Mouse (Mus musculus): Measurements from ENCODE around the gene Gm47996. TPM values are rescaled to one million over a fixed set of nuclear protein-coding genes. Genes with fewer than 3 reads are reported as not detected.

The Gm47996 gene
- polyA plus RNA-seq, 1 experiment from 2014 or later = 0.15 TPM

- H3K4me3 ChIP-seq = no peak overlapping the region
- no peaks in the 10 kb centered on the region for H3K27me3 ChIP-seq
- H3K4me2 ChIP-seq = no peak overlapping the region
- peak overlapping the region; percentile 74 for H3K27ac ChIP-seq
- H3K9me3 ChIP-seq = no peaks in the 10 kb centered on the region
- H3K4me1 ChIP-seq = 0 out of 2 replicates have a peak, but pooled peaks cover 3% of the 10 kb centered on the region
- ATAC-seq (ENCODE audit: insufficient number of reproducible peaks, low FRiP score, low TSS enrichment, low read depth) = no peak
- WGBS = 62% methylated on average over 2 of the region's 2 CpGs
- H3K9ac ChIP-seq = no peak overlapping the region
- no peaks in the 10 kb centered on the region for H3K36me3 ChIP-seq
These were observed 25.6 kb downstream of the Gm47996 start for GRCm38 (mm10) chr1:151235574-151235973.

DNA sequence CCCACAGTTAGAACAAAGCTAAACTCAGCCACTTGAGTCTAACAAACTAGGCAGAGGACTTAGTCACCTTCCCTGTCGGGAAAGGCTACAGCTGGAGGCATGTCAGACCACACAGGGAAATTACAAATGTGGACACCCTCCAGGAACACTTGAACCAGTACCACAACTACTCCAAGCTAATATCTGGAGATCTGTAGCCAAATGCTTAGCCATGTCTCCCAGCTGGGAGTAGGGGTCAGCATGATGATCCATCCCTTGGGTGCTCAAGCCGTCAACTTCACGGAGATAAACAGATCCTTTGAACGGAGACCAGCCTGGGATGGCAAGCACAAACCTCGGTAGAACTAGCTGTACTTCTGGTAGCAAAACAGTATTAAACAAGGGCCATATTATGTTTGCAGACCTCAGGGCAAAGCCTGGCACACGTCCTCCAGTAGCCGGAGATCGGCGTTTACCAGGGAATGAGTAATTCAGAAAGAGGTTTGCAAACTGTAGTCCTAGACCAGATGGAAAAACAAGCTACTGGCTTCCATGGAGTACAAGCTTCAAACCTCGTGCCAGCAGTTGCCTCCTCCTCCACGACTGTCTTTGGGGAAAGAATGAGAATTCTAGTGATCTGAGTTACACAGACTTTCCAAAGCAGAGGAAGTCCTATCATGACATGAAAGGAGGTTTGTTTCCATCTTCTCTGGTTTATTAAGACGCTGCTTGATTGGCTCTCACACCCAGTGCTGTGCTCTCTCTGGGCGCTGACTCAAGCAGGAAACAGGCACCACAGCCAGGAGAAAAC, 26.4 kb downstream of the Gm47996 start:
- 55% methylated on average over 13 of the region's 13 CpGs for WGBS
- Histone ChIP-seq H3K36me3 (no peaks in the 10 kb centered on the region), H3K27ac (peak overlapping the region; percentile 74), H3K9ac (no peak overlapping the region), H3K4me2 (0 out of 2 replicates have a peak overlapping the region, but pooled peaks have one; percentile 2), H3K27me3 (no peaks in the 10 kb centered on the region), H3K4me1 (0 out of 2 replicates have a peak, but pooled peaks cover 3% of the 10 kb centered on the region), H3K4me3 (no peak overlapping the region), H3K9me3 (no peaks in the 10 kb centered on the region)
- no peak for ATAC-seq (ENCODE audit: insufficient number of reproducible peaks, low FRiP score, low TSS enrichment, low read depth)

- H3K36me3 ChIP-seq = no peaks in the 10 kb centered on the region
- WGBS = 10% methylated on average over 3 of the region's 3 CpGs
- H3K9ac ChIP-seq = no peak overlapping the region
- H3K4me2 ChIP-seq = no peak overlapping the region
- 0 out of 2 replicates have a peak, but pooled peaks cover 3% of the 10 kb centered on the region for H3K4me1 ChIP-seq
- H3K27me3 ChIP-seq = no peaks in the 10 kb centered on the region
- no peak for ATAC-seq (ENCODE audit: insufficient number of reproducible peaks, low FRiP score, low TSS enrichment, low read depth)
- H3K9me3 ChIP-seq = no peaks in the 10 kb centered on the region
- no peak overlapping the region for H3K27ac ChIP-seq
- H3K4me3 ChIP-seq = no peak overlapping the region
These were observed 27.8 kb downstream of the Gm47996 start for GRCm38 (mm10) chr1:151237780-151238179.

DNA sequence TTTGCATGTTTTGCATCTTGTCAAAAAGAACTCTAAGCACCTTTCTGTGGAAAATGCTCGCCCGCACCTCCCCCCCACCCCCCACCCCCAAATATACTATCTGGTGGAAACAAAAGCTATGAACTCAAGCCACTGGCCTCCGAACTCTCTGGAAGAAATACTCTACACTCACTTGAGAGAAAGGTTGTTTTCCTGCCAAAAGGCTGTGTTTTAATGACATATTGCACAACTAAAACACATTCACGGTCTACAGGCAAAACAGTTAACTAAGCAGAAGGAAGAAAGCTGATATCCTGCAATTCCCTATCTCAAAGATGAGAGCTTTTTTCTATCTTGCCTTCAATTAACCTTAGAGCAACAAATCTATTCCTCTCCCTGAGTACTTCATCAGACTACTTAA, 33.4 kb downstream of the Gm47996 start:
- ATAC-seq (ENCODE audit: insufficient number of reproducible peaks, low FRiP score, low TSS enrichment, low read depth) = no peak
- H3K36me3 ChIP-seq = no peaks in the 10 kb centered on the region
- H3K4me3 ChIP-seq = no peak overlapping the region
- 78% methylated on average over 4 of the region's 4 CpGs for WGBS
- no peak overlapping the region for H3K4me2 ChIP-seq
- no peaks in the 10 kb centered on the region for H3K4me1 ChIP-seq
- no peak overlapping the region for H3K9ac ChIP-seq
- H3K27me3 ChIP-seq = no peaks in the 10 kb centered on the region
- no peaks in the 10 kb centered on the region for H3K9me3 ChIP-seq
- no peak overlapping the region for H3K27ac ChIP-seq

DNA sequence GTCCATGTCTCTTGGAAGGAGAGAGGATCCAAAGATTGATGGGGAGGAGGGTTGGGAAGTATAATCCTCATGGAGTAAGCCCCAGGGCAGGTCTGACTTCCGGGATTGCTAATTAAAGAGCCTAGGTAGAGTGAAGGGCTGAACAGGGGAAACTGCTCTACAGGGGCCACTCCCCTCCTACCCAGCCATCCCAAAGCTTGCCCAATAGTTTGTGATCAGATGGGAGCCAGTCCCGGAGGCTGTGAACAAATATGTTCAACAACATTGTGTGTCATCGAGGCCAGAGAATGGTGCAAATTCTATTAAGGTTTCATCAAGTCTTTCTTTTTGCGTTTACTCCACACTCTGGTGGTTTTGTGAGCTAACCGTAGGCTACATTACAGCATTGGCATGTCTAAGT, 34.1 kb downstream of the Gm47996 start:
- WGBS = 84% methylated on average over 5 of the region's 5 CpGs
- Histone ChIP-seq H3K4me3 (no peak overlapping the region), H3K27ac (no peak overlapping the region), H3K4me2 (no peak overlapping the region), H3K9me3 (no peaks in the 10 kb centered on the region), H3K9ac (no peak overlapping the region), H3K36me3 (no peaks in the 10 kb centered on the region), H3K27me3 (no peaks in the 10 kb centered on the region), H3K4me1 (no peaks in the 10 kb centered on the region)
- ATAC-seq (ENCODE audit: insufficient number of reproducible peaks, low FRiP score, low TSS enrichment, low read depth) = no peak

DNA sequence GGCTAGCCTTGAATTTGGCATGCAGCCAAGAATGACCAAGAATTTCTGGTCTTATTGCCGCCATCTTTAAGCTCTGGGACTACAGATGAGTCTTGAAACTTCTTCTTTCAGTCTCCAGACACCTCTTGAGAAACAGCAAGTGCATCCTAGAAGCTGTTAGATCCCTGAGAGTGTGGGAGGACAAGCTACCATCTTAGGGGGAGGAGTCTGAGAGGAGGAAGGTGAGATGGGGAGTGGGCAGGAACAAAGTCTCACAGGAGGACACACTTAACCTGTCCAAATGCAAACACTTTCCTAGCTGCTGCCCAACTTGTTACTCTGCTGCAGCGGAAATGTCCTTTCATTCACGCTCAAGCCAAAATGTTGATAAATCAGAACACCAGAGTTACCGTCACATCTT, 34.8 kb downstream of the Gm47996 start:
- no peak overlapping the region for H3K4me3 ChIP-seq
- no peak overlapping the region for H3K27ac ChIP-seq
- no peaks in the 10 kb centered on the region for H3K36me3 ChIP-seq
- 92% methylated on average over 4 of the region's 4 CpGs for WGBS
- no peaks in the 10 kb centered on the region for H3K9me3 ChIP-seq
- H3K4me2 ChIP-seq = no peak overlapping the region
- H3K9ac ChIP-seq = no peak overlapping the region
- no peaks in the 10 kb centered on the region for H3K27me3 ChIP-seq
- no peaks in the 10 kb centered on the region for H3K4me1 ChIP-seq
- no peak for ATAC-seq (ENCODE audit: insufficient number of reproducible peaks, low FRiP score, low TSS enrichment, low read depth)

DNA sequence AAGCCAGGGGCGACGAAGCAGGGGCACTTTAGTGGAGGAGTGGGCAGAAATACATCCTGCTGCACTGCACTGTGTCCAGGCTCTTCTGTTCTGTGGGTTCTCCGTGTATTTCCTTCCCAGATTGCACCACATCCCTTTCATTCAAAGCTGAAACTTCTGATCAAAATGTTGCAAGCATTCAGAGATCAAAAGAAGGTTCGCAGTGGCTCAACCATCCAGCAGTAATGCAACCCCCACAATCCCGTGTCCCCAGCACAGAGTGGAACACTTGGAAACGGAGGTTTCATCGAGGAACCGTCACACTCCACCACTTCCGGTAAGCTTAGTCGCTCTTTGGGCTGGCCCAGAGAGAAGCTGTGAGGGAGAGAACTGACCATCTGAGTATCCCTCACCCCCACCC, 35.2 kb downstream of the Gm47996 start:
- no peak for ATAC-seq (ENCODE audit: insufficient number of reproducible peaks, low FRiP score, low TSS enrichment, low read depth)
- Histone ChIP-seq H3K4me2 (no peak overlapping the region), H3K27me3 (no peaks in the 10 kb centered on the region), H3K27ac (no peak overlapping the region), H3K36me3 (no peaks in the 10 kb centered on the region), H3K4me1 (no peaks in the 10 kb centered on the region), H3K9ac (no peak overlapping the region), H3K4me3 (no peak overlapping the region), H3K9me3 (no peaks in the 10 kb centered on the region)
- WGBS = 91% methylated on average over 10 of the region's 10 CpGs

GRCm38 (mm10) chr1:151245846-151246245, 35.9 kb downstream of the Gm47996 start:
- H3K27me3 ChIP-seq = no peaks in the 10 kb centered on the region
- 81% methylated on average over 2 of the region's 2 CpGs for WGBS

DNA sequence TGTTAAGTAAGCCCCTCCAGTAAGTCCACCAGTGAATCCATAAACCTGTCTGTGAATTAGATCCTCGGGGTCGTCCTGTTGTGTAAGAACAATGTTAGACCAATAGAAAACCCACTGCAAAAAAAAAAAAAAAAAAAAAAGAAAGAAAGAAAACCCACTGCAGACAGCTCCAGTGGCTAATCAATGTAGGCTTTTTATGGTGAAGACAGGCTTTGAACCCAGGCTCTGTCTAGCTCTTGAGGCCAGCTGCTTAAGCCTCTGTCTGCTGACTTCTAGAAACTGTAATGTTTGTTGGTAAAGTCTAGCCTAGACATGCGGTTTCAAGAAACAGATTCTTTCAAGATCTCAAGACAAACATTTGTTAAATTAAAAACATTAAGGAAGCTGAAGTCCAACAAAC, 40.2 kb downstream of the Gm47996 start:
- Histone ChIP-seq H3K4me3 (no peak overlapping the region), H3K27ac (no peak overlapping the region), H3K9ac (no peak overlapping the region), H3K9me3 (no peaks in the 10 kb centered on the region), H3K27me3 (no peaks in the 10 kb centered on the region), H3K36me3 (no peaks in the 10 kb centered on the region), H3K4me1 (0 out of 2 replicates have a peak, but pooled peaks cover 4% of the 10 kb centered on the region), H3K4me2 (no peak overlapping the region)
- ATAC-seq (ENCODE audit: insufficient number of reproducible peaks, low FRiP score, low TSS enrichment, low read depth) = no peak
- WGBS = 88% methylated on average over 3 of the region's 3 CpGs

More at GRCm38 (mm10) chr1:151245846-151246245, 35.9 kb downstream of the Gm47996 start:
- Histone ChIP-seq H3K4me3 (no peak overlapping the region), H3K36me3 (no peaks in the 10 kb centered on the region), H3K27ac (no peak overlapping the region), H3K9ac (no peak overlapping the region), H3K4me2 (no peak overlapping the region), H3K9me3 (no peaks in the 10 kb centered on the region), H3K4me1 (0 out of 2 replicates have a peak, but pooled peaks cover under 1% of the 10 kb centered on the region)
- no peak for ATAC-seq (ENCODE audit: insufficient number of reproducible peaks, low FRiP score, low TSS enrichment, low read depth)

GRCm38 (mm10) chr1:151250529-151251193, 40.7 kb downstream of the Gm47996 start:
- Histone ChIP-seq H3K36me3 (no peaks in the 10 kb centered on the region), H3K4me1 (0 out of 2 replicates have a peak, but pooled peaks cover 4% of the 10 kb centered on the region), H3K4me2 (peak overlapping the region; percentile 6; the same call in 1 of the 2 replicates), H3K27ac (no peak overlapping the region), H3K9ac (no peak overlapping the region), H3K27me3 (no peaks in the 10 kb centered on the region), H3K4me3 (no peak overlapping the region), H3K9me3 (no peaks in the 10 kb centered on the region)
- 49% methylated on average over 18 of the region's 18 CpGs for WGBS
- peak; percentile 62; the same call in 1 of the 2 replicates for ATAC-seq (ENCODE audit: insufficient number of reproducible peaks, low FRiP score, low TSS enrichment, low read depth)

DNA sequence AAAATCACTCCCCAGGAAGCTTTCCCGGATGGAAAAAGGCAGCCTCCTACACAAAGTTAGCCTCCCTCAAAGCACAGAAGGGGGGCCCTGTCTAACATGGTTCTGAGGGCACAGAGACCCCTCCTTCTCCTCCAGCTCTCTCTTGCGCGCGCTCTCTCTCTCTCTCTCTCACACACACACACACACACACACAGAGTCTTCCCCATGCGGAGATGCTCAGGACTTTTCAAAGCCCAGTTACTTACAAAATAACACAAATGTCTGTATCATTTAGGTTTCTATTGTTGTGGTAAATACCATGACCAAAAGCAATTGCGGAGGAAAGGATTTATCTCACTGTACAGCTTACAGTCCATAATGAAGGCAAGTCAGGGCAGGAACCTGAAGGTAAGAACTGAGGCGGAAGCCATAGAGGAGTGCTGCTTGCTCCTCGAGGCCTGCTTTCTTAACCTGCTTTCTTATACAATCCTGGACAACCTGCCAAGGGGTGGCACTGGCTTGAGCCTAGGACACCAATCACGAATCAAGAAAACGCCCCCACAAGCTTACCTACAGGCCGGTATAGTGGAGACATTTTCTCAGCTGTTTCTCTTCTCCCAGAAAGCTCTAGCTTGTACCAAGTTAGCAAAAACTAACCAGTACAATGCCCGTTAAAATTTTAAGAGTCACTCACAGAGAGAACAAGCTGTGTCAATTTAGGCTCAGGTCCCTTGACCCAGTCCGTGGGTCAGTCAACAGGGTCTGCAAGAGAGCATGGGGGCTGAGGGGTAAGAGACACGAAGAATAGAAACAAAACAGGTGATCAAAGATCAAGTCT, 41.5 kb downstream of the Gm47996 start:
- ATAC-seq (ENCODE audit: insufficient number of reproducible peaks, low FRiP score, low TSS enrichment, low read depth) = no peak
- H3K9me3 ChIP-seq = no peaks in the 10 kb centered on the region
- 63% methylated on average over 14 of the region's 14 CpGs for WGBS
- no peaks in the 10 kb centered on the region for H3K27me3 ChIP-seq
- H3K27ac ChIP-seq = no peak overlapping the region
- peak overlapping the region; percentile 6; the same call in 1 of the 2 replicates for H3K4me2 ChIP-seq
- H3K9ac ChIP-seq = no peak overlapping the region
- no peak overlapping the region for H3K4me3 ChIP-seq
- no peaks in the 10 kb centered on the region for H3K36me3 ChIP-seq
- H3K4me1 ChIP-seq = 0 out of 2 replicates have a peak, but pooled peaks cover 4% of the 10 kb centered on the region

All from limb, embryonic 15.5 days (tissue).